Mouse (Mus musculus) monocyte, adult 5-6 weeks (primary cell): Measurements from ENCODE around the gene Ccdc60. TPM values are rescaled to one million over a fixed set of nuclear protein-coding genes. Genes with fewer than 3 reads are reported as not detected.
"Not testable (repeated sequence)": the region's sequence is repeated elsewhere in the genome, so short reads cannot be mapped to it uniquely, and the experiment has no call there.

ENCODE experiments used
- ATAC-seq: fragments of 153-309, 156-312 bp; replicated peaks from 2 replicates; pipeline ENCODE4 v1.8.0; 2017; ENCODE audit warnings: mild to moderate bottlenecking; ENCODE audit not compliant: low TSS enrichment, insufficient number of reproducible peaks, severe bottlenecking, poor library complexity, low FRiP score
- total RNA-seq: library from RNA; stranded (forward); fragments of 200-1000, 200-491, 200-594 nt; gene quantifications from 3 replicates; pipeline ENCODE4 v1.2.3, GENCODE M21; 2017

Gene Ccdc60
- total RNA-seq, 1 experiment from 2014 or later = 0.29 TPM

DNA sequence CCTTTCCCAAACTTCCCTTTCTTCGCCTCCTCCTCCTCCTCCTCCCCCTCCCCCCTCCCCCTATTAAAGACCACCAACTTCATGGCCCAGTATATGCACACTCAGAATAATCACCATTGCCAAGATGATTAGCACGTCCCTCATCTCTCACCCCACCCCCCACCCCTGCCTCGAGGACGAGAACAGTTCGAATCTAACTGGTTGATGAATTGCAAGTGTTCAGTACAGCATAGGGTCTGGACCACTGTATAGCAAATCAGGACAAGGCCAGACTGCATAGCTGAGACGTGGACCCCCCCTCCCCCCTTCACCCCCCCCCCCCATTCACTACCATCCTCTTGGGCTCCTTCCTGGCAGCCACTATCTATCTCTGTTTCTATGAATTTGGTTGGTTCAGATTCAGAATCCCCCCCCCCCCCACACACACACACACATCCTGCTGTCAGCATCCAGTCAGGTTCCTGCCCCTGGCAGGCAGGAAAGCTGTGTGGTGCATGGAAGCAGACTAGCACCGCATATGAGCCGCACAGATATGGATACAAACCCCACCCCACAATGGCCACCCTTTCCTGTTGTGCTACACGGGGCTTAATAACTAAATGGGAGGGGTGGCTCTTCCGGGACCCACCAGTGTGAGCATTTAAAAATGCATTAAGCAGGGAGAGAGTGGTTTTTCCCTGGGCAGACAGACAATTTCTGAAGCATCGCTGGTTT, 79.2 kb downstream of the Ccdc60 start:
- ATAC-seq = no peak

DNA sequence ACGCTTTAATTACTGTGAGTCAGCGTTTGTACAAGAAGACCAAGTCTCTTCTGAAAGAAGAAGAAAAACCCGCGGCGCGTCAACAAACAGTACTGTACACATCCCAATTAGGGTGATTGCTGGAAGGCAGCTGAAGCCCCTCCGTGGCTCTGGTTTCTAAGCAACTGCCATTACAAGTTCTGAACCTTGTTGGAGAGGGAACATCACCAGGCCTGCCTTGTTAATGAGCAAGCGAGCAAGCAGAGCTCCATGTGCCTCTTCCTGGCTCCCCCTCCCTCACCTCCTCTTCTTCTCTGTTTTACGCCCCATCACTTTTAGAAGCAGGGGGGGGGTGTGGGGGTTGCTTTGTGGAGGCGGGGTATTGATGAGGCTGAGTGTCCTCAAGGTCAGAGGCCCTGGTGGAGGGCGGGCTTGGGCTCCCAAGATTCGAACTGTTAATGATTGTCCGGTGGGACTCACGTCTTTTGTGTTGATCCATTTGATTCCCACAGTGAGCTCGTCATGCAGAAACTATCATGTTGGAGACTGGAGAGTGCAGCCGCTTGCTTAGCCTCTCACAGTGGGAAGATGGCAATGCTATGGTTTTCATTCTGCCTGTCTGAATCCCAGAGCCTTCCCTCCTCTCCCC, 79.9 kb downstream of the Ccdc60 start:
- no peak for ATAC-seq

GRCm38 (mm10) chr5:116202692-116203091, 86.1 kb downstream of the Ccdc60 start:
- ATAC-seq = no peak

- ATAC-seq = no peak
Observed at GRCm38 (mm10) chr5:116194499-116194898, 94.3 kb downstream of the Ccdc60 start.

DNA sequence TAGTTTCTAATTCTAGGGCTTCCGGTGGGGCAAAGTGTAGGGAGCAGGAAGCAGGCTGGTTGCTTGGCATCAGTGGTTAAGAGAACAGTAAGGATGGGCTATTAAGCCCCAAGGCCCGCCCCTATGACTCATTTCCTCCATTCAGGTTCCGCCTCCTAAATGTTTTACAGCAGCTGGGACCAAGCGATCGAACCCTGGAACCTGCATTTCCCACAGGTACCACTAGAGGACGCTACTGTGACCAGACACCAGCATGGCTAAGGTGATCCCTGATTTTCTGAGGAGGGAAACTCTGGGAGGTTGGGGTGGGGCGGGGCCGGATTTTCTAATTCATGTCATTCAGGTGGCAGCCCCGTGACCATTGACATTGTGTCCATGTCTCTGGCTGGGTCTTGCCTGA, 96.1 kb downstream of the Ccdc60 start:
- ATAC-seq = no peak

DNA sequence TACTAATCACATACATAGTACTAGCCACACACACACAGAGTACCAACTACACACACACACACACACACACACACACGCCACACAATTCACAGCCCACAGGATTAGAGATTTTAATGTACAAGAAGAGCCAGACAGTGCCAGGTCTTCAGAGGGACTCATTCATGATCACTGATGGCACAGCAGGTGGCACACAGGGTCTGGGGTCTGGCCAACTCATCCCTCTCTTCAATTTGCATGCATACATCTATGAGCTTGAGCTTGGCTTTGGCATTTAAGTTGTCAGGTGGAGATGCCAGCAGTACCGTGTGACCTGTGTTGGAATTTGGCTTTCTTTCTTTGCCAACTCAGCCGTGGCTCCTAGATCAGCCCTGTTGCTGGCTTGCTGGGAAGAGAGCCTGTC, 97.2 kb downstream of the Ccdc60 start:
- ATAC-seq = no peak

DNA sequence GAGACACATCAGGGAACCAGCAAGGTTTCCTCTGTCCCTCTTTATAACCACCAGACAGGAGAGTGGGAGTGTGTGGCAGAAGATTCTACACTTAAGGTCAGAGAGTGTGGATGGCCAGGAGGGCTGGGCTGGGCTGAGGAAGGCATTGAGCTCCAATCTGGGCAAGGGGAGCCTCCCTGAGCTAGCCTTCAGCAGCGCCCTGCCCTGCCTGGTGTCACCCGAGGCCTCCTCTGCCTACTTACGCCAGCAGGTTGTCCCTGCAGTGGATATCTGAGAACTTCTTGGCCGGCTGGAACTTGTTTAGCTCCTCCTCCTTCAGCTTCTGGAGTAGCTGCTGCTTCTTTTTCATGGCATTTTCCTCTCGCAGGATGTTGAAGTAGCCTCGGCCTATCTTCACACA, 99.0 kb downstream of the Ccdc60 start:
- ATAC-seq = no peak

DNA sequence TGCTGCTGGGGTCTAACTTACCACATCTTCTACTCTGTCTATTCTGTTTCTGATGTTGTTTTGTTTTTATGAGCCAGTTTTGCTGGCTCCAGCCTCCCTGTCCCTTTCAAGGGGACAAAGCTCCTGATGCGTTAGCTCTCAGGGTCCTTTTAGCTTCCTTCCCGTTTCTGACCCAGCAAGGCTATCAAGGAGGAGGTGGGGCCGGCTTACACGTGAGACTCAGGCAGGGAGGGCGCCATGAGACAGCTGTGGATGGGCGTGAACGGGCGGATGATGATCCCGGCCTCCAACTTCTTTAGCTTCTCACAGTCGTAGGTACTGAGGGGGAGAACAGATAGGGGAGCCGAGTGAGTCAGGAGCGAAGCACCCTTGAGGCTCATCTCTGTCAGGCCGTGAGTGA, 108.2 kb downstream of the Ccdc60 start:
- no peak for ATAC-seq

GRCm38 (mm10) chr5:116171721-116172120, 117.1 kb downstream of the Ccdc60 start:
- no peak for ATAC-seq

- ATAC-seq = no peak
Observed at GRCm38 (mm10) chr5:116166965-116167364, 121.8 kb downstream of the Ccdc60 start.

GRCm38 (mm10) chr5:116165203-116165888, 123.4 kb downstream of the Ccdc60 start:
- ATAC-seq = no peak

DNA sequence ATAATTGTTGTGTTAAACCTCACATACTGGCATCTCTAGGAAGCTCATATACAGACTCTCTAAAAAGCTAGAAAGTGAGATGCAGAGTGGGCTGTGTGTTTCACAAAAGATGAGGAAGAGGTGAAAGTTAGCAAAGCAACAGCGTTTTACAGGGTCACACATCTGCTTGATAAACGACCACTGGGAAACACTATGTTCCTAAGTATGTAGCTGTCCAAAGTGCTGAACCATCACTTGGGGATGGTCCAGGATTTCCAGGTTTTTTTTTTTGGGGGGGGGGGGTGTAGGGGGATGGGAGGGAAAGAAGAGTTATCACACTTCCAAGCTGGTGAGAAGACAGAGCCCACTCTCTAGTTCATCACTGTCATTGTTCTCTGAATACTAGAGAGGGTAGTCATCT, 134.0 kb downstream of the Ccdc60 start:
- ATAC-seq = no peak

GRCm38 (mm10) chr5:116146446-116146845, 142.3 kb downstream of the Ccdc60 start:
- ATAC-seq = not testable (repeated sequence)

- no peak for ATAC-seq
Observed at GRCm38 (mm10) chr5:116144711-116145110, 144.1 kb downstream of the Ccdc60 start.

GRCm38 (mm10) chr5:116140682-116141081, 148.1 kb downstream of the Ccdc60 start:
- ATAC-seq = no peak

GRCm38 (mm10) chr5:116123344-116123743, 165.4 kb downstream of the Ccdc60 start:
- peak; percentile 50; the same call in 1 of the 2 replicates for ATAC-seq

DNA sequence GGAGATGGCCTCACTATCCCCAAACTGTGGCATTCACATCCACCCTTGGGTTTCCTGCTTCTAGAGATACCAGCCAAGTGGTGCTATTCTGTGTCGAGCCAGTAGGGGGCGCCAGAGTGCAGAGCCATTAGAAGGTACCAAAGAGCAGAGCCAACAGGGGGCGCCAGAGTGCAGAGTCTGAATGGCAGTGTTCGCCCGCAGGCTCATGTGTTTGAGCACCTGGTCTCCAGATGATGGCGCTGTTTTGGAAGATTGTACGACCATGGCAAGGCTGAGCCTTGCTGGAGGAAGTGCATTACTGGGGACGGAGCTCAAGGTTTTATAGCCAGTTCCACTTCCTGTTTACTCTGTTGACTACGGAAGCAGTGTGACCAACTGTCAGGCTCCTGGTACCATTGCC, 172.2 kb downstream of the Ccdc60 start:
- no peak; the same call in 1 of the 2 replicates for ATAC-seq

- no peak for ATAC-seq
Observed at GRCm38 (mm10) chr5:116116110-116116509, 172.7 kb downstream of the Ccdc60 start.

DNA sequence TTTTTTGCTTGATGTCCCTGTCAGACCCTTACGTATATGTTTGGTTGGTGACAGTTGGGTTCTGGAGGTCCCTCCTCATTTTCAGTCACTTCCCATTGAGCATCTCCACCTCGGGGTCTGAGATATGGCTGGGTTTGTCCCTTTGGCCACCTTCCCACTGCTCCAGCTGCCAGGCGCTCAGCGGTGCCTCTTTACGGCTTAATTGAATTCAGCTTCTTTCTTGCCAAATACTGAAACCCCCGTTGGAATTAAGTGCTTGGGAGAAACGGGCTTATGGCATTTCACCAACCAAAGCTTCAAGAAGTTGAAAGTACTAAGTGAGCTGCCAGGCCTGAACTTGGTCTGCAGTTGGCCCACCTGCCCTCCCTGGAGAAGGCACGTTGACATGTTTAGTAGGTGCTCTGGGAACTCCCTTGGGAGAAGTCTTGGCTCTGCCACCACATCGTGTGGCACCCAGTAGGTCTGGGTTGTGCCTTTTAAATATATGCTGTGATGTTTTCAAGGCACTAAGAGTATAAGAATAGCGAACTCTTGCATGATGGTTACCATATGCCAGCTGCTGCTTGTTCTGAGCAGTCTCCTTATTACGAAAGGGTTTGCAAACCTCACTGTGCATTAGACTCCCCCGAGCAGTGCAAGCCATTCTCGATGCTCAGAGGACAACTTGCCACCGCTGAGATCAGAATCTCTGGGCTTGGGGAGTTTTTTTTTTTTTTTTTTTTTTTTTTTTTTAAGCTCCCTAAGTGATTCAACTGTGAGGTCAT, 173.5 kb downstream of the Ccdc60 start:
- no peak for ATAC-seq
